Mouse (Mus musculus): ENCODE data around the gene Zfp51. TPM values are rescaled to one million over a fixed set of nuclear protein-coding genes. Genes with fewer than 3 reads are reported as not detected.

Zfp51 gene
- total RNA-seq, 2 experiments from 2014 or later: 4.0 to 4.2 TPM

GRCm38 (mm10) chr17:21506258-21506657 is 56.1 kb downstream of the Zfp51 start:
- intact Hi-C loops (cut with DNase I): no loop called here
- DNase-seq (ENCODE audit: low spot score in 2 of 2): no peak

- no peak for DNase-seq (ENCODE audit: low spot score in 2 of 2)
- intact Hi-C loops (cut with DNase I): no loop called here
Observed at GRCm38 (mm10) chr17:21509756-21510155, 59.6 kb downstream of the Zfp51 start.

Other genes starting within 250 kb of the Zfp51 start
- gene Vmn1r234, start 224.3 kb upstream of the Zfp51 start, total RNA-seq (2021): not detected
- not detected for gene Vmn1r235, start 194.0 kb upstream of the Zfp51 start, total RNA-seq (2021)
- not detected for gene Vmn1r236, start 167.4 kb upstream of the Zfp51 start, total RNA-seq (2021)
- gene Vmn1r237, start 138.5 kb upstream of the Zfp51 start, total RNA-seq (2021): not detected
- gene Zfp677, start 66.6 kb upstream of the Zfp51 start, total RNA-seq (2021): under 1 TPM; 0.91 to 0.92 TPM
- under 1 TPM; 0.59 to 0.63 TPM for gene Zfp54, start 27.1 kb upstream of the Zfp51 start, total RNA-seq (2021)
- gene Zfp53, start 38.6 kb downstream of the Zfp51 start, total RNA-seq (2021): 1 to 10 TPM; 3.3 to 3.8 TPM
- 1 to 10 TPM; 6.0 to 6.2 TPM for gene Zfp52, start 85.2 kb downstream of the Zfp51 start, total RNA-seq (2021)
- 10 to 100 TPM; 12.3 to 14.1 TPM for gene Zfp948, start 116.6 kb downstream of the Zfp51 start, total RNA-seq (2021)
- 10 to 100 TPM in 1 of 2 experiments, 1 to 10 TPM in 1; 8.8 to 11.2 TPM for gene Zfp983, start 200.2 kb downstream of the Zfp51 start, total RNA-seq (2021)
- 1 to 10 TPM in 1 of 2 experiments, not detected in 1; 5.8 TPM for gene Gm10226, start 241.5 kb downstream of the Zfp51 start, total RNA-seq (2021)